Mouse (Mus musculus): Measurements from ENCODE around the gene Vash1.

Gene Vash1

GRCm38 (mm10) chr12:86683698-86684097 lies 5.2 kb downstream of the Vash1 start:
- no peak for DNase-seq (ENCODE audit: low read depth, low spot score)

GRCm38 (mm10) chr12:86685275-86685674 lies 6.8 kb downstream of the Vash1 start:
- no peak for DNase-seq (ENCODE audit: low read depth, low spot score)

- no peak for DNase-seq (ENCODE audit: low read depth, low spot score)
Measured at GRCm38 (mm10) chr12:86686551-86687330, 8.2 kb downstream of the Vash1 start.

GRCm38 (mm10) chr12:86687445-86687955 lies 9.0 kb downstream of the Vash1 start:
- peak; percentile 86 for DNase-seq (ENCODE audit: low read depth, low spot score)

GRCm38 (mm10) chr12:86687971-86688573 lies 9.6 kb downstream of the Vash1 start:
- DNase-seq (ENCODE audit: low read depth, low spot score): peak; percentile 94

- peak; percentile 37 for DNase-seq (ENCODE audit: low read depth, low spot score)
Measured at GRCm38 (mm10) chr12:86688917-86689316, 10.4 kb downstream of the Vash1 start.

GRCm38 (mm10) chr12:86690700-86691485 lies 12.4 kb downstream of the Vash1 start:
- no peak for DNase-seq (ENCODE audit: low read depth, low spot score)

GRCm38 (mm10) chr12:86692471-86693356 lies 14.2 kb downstream of the Vash1 start:
- DNase-seq (ENCODE audit: low read depth, low spot score): no peak

- no peak for DNase-seq (ENCODE audit: low read depth, low spot score)
Measured at GRCm38 (mm10) chr12:86693389-86693788, 14.9 kb downstream of the Vash1 start.

- DNase-seq (ENCODE audit: low read depth, low spot score): no peak
Measured at GRCm38 (mm10) chr12:86694441-86694840, 15.9 kb downstream of the Vash1 start.

- no peak for DNase-seq (ENCODE audit: low read depth, low spot score)
Measured at GRCm38 (mm10) chr12:86697996-86698395, 19.5 kb downstream of the Vash1 start.

GRCm38 (mm10) chr12:86698537-86698936 lies 20.0 kb downstream of the Vash1 start:
- DNase-seq (ENCODE audit: low read depth, low spot score): no peak

- no peak for DNase-seq (ENCODE audit: low read depth, low spot score)
Measured at GRCm38 (mm10) chr12:86699965-86700926, 21.7 kb downstream of the Vash1 start.

GRCm38 (mm10) chr12:86700927-86701310 lies 22.4 kb downstream of the Vash1 start:
- no peak for DNase-seq (ENCODE audit: low read depth, low spot score)

GRCm38 (mm10) chr12:86701491-86701890 lies 23.0 kb downstream of the Vash1 start:
- DNase-seq (ENCODE audit: low read depth, low spot score): no peak

- no peak for DNase-seq (ENCODE audit: low read depth, low spot score)
Measured at GRCm38 (mm10) chr12:86702690-86703089, 24.2 kb downstream of the Vash1 start.

- DNase-seq (ENCODE audit: low read depth, low spot score): peak; percentile 59
Measured at GRCm38 (mm10) chr12:86705843-86706242, 27.3 kb downstream of the Vash1 start.

GRCm38 (mm10) chr12:86714026-86714425 lies 35.5 kb downstream of the Vash1 start:
- DNase-seq (ENCODE audit: low read depth, low spot score): peak; percentile 25

GRCm38 (mm10) chr12:86715401-86715800 lies 36.9 kb downstream of the Vash1 start:
- peak; percentile 80 for DNase-seq (ENCODE audit: low read depth, low spot score)

GRCm38 (mm10) chr12:86716962-86717361 lies 38.5 kb downstream of the Vash1 start:
- DNase-seq (ENCODE audit: low read depth, low spot score): no peak

Data from ZHBTc4 (cell line).